Mouse (Mus musculus) forebrain, embryonic 11.5 days (tissue): Measurements from ENCODE around the gene Azi2. TPM values are rescaled to one million over a fixed set of nuclear protein-coding genes. Genes with fewer than 3 reads are reported as not detected.

Experiments used
- ATAC-seq: fragments of 200-750 bp; cut with Nextera tagmentation; replicated peaks from 2 replicates; pipeline ENCODE4 v1.8.0; 2017; ENCODE audit warnings: moderate TSS enrichment; ENCODE audit not compliant: low FRiP score
- DNase-seq: peaks from one replicate; pipeline ENCODE4 v3.0.0-alpha.2; 2017; ENCODE audit warnings: low spot score
- H3K27ac ChIP-seq: fragments of 300-500 bp; sonication (generic); 2 replicates; pipeline ENCODE4 v1.5.1; 2014; ENCODE audit warnings: low read depth, low read length
- H3K27me3 ChIP-seq: fragments of 300-500 bp; sonication (generic); 2 replicates; pipeline ENCODE4 v1.6.1; 2014; ENCODE audit warnings: mild to moderate bottlenecking, low read length, mixed read lengths; ENCODE audit not compliant: control insufficient read depth, insufficient read depth
- H3K36me3 ChIP-seq: fragments of 300-500 bp; sonication (generic); 2 replicates; pipeline ENCODE4 v1.6.1; 2014; ENCODE audit warnings: mild to moderate bottlenecking, low read length, moderate library complexity, mixed read lengths; ENCODE audit not compliant: control insufficient read depth, insufficient read depth
- H3K4me1 ChIP-seq: fragments of 300-500 bp; sonication (generic); replicated peaks from 2 replicates; pipeline ENCODE4 v1.6.1; 2014; ENCODE audit warnings: low read length, mixed read lengths; ENCODE audit not compliant: control insufficient read depth, insufficient read depth
- H3K4me2 ChIP-seq: fragments of 300-500 bp; sonication (generic); 2 replicates; pipeline ENCODE4 v1.6.1; 2014; ENCODE audit warnings: low read depth, mild to moderate bottlenecking, low read length, moderate library complexity, mixed read lengths; ENCODE audit not compliant: severe bottlenecking
- H3K4me3 ChIP-seq: fragments of 300-500 bp; sonication (generic); 2 replicates; pipeline ENCODE4 v1.5.1; 2014; ENCODE audit warnings: low read depth, low read length
- H3K9ac ChIP-seq: fragments of 300-500 bp; sonication (generic); 2 replicates; pipeline ENCODE4 v1.6.1; 2014; ENCODE audit warnings: low read length
- H3K9me3 ChIP-seq: fragments of 300-500 bp; sonication (generic); 2 replicates; pipeline ENCODE4 v1.6.1; 2016; ENCODE audit warnings: low read length, mixed read lengths; ENCODE audit not compliant: control insufficient read depth
- WGBS: fragments of 180-500 bp; shearing (Covaris S2); extraction: QIAGEN DNeasy Blood & Tissue Kit; methylation state at CpG from one replicate; pipeline ENCODE4 v1.1.7; 2014; 5-methylcytosine and 5-hydroxymethylcytosine counted together
- polyA plus RNA-seq: library from polyadenylated mRNA; unstranded; fragments of >200 nt; fragmentation: Nextera tagmentation; extraction: Ambion mirVana; gene quantifications from 2 replicates; pipeline ENCODE4 v1.2.1, GENCODE M21; 2014

The Azi2 gene
- polyA plus RNA-seq = 75.9 and 76.9 TPM in 2 replicates

- under 1% methylated on average over 87 of the region's 87 CpGs for WGBS
- H3K27ac ChIP-seq = peak within 1 kb of the TSS; percentile 70
- H3K9me3 ChIP-seq = no peaks in the 10 kb centered on the region
- H3K9ac ChIP-seq = peak within 1 kb of the TSS; percentile 65
- H3K4me1 ChIP-seq = no peaks in the 10 kb centered on the region; the same call in 1 of the 2 replicates
- H3K27me3 ChIP-seq = no peaks in the 10 kb centered on the region
- peak within 1 kb of the TSS; percentile 80 for H3K4me2 ChIP-seq
- ATAC-seq (peak; percentile 98), DNase-seq (peak; percentile 99)
- H3K36me3 ChIP-seq = no peaks in the 10 kb centered on the region
- H3K4me3 ChIP-seq = peak within 1 kb of the TSS; percentile 52
These were observed at the start of gene Azi2 for GRCm38 (mm10) chr9:118040218-118041021. TSS of gene Azi2 (plus strand) at chr9:118040499.

DNA sequence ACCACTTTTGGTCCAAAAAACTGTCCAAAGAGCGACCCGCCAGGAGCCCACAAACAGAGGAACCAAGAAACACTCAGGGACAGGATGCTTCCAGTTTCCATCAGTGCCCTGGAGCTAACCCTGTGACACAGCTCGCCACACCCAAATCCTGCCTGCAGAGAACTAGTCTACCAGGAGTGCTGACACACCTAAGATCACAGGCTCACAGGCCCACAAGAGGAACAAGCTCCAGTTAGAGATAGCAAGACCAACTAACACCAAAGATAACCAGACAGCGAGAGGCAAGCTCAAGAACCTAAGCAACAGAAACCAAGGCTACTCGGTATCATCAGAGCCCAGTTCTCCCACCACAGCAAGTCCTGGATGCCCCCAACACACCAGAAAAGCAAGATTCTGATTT is 43.7 kb upstream of the Azi2 start:
- no peaks in the 10 kb centered on the region for H3K36me3 ChIP-seq
- no peaks in the 10 kb centered on the region for H3K27me3 ChIP-seq
- no peak for DNase-seq
- no peaks in the 10 kb centered on the region for H3K9me3 ChIP-seq
- H3K4me3 ChIP-seq = no peak overlapping the region
- no peak for ATAC-seq
- WGBS = 88% methylated on average over 5 of the region's 5 CpGs
- no peaks in the 10 kb centered on the region for H3K4me1 ChIP-seq
- no peak overlapping the region for H3K27ac ChIP-seq
- H3K9ac ChIP-seq = no peak overlapping the region
- H3K4me2 ChIP-seq = no peak overlapping the region

DNA sequence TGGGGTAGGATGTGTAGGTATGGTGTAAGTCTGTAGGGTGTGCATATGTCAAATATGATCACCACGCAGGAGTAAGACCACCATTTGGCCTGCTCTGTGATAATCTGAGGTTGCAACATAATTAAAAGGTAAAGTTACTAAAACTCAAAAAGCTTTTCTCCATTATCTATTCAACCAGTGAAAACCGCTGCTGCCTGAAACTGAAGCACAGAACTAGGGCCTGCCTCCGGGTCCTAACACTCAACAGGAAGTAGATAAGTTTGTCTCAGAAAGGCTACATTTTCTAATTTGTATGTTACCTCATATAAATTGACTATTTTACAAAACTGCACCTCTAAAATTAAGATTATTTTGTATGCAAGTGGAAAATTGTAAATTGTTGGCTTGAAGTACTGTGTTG is 38.8 kb upstream of the Azi2 start:
- Histone ChIP-seq H3K36me3 (no peaks in the 10 kb centered on the region), H3K27ac (no peak overlapping the region), H3K9ac (no peak overlapping the region), H3K4me3 (no peak overlapping the region), H3K4me1 (no peaks in the 10 kb centered on the region), H3K4me2 (no peak overlapping the region), H3K27me3 (no peaks in the 10 kb centered on the region), H3K9me3 (no peaks in the 10 kb centered on the region)
- DNase-seq (no peak), ATAC-seq (no peak)
- 89% methylated on average over 3 of the region's 3 CpGs for WGBS

- WGBS = 89% methylated on average over 4 of the region's 4 CpGs
- Histone ChIP-seq H3K27me3 (no peaks in the 10 kb centered on the region), H3K27ac (no peak overlapping the region), H3K4me1 (no peaks in the 10 kb centered on the region), H3K4me3 (no peak overlapping the region), H3K9ac (no peak overlapping the region), H3K4me2 (no peak overlapping the region), H3K9me3 (no peaks in the 10 kb centered on the region), H3K36me3 (no peaks in the 10 kb centered on the region)
- ATAC-seq (no peak), DNase-seq (no peak)
These were observed 36.9 kb upstream of the Azi2 start for GRCm38 (mm10) chr9:118003218-118003886.

- H3K4me2 ChIP-seq = no peak overlapping the region
- H3K9ac ChIP-seq = no peak overlapping the region
- no peak overlapping the region for H3K27ac ChIP-seq
- H3K36me3 ChIP-seq = no peaks in the 10 kb centered on the region
- no peak for ATAC-seq
- no peak for DNase-seq
- no peaks in the 10 kb centered on the region for H3K27me3 ChIP-seq
- 92% methylated on average over 4 of the region's 4 CpGs for WGBS
- H3K4me3 ChIP-seq = no peak overlapping the region
- no peaks in the 10 kb centered on the region for H3K9me3 ChIP-seq
- no peaks in the 10 kb centered on the region for H3K4me1 ChIP-seq
These were observed 36.4 kb upstream of the Azi2 start for GRCm38 (mm10) chr9:118003937-118004336.

DNA sequence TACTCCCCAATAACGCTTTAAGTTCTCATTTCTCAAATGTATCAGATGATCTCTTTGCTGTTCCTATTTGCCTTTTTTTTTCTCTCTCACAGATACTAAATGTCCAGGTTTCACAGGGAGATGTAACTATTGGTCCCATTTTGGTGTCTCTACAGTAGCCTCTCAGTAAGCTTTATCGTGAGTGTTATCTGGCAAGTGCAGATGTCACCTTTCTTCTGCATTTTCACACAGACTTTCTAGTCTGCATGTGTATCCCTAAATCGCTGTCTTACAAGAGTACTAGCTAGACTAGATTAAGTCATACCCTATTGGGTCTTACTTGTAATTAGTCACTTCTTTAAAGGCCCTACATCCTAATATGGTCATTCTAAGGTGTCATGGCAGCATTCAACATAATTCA is 27.4 kb upstream of the Azi2 start:
- DNase-seq = no peak
- Histone ChIP-seq H3K9ac (no peak overlapping the region), H3K27ac (no peak overlapping the region), H3K27me3 (no peaks in the 10 kb centered on the region), H3K4me3 (no peak overlapping the region), H3K36me3 (no peaks in the 10 kb centered on the region), H3K9me3 (no peaks in the 10 kb centered on the region), H3K4me2 (no peak overlapping the region), H3K4me1 (no peaks in the 10 kb centered on the region)
- no peak for ATAC-seq
- 91% methylated on average over 3 of the region's 3 CpGs for WGBS

GRCm38 (mm10) chr9:118024966-118025365 is 15.3 kb upstream of the Azi2 start:
- Histone ChIP-seq H3K27me3 (no peaks in the 10 kb centered on the region), H3K27ac (no peak overlapping the region), H3K4me1 (no peaks in the 10 kb centered on the region), H3K9me3 (no peaks in the 10 kb centered on the region), H3K36me3 (no peaks in the 10 kb centered on the region), H3K4me2 (no peak overlapping the region), H3K9ac (no peak overlapping the region), H3K4me3 (no peak overlapping the region)
- WGBS = 73% methylated on average over 2 of the region's 2 CpGs
- ATAC-seq = no peak
- no peak for DNase-seq

- no peak overlapping the region for H3K27ac ChIP-seq
- no peak overlapping the region for H3K4me2 ChIP-seq
- no peaks in the 10 kb centered on the region for H3K9me3 ChIP-seq
- H3K9ac ChIP-seq = no peak overlapping the region
- H3K27me3 ChIP-seq = no peaks in the 10 kb centered on the region
- no peak for ATAC-seq
- H3K4me1 ChIP-seq = no peaks in the 10 kb centered on the region
- no peak overlapping the region for H3K4me3 ChIP-seq
- H3K36me3 ChIP-seq = no peaks in the 10 kb centered on the region
- 62% methylated on average over 4 of the region's 4 CpGs for whole genome bisulfite sequencing
- no peak for DNase-seq
These were observed 10.8 kb upstream of the Azi2 start for GRCm38 (mm10) chr9:118029490-118029889.
